Mouse (Mus musculus) adrenal gland, postnatal 10 days (tissue): Measurements from ENCODE around the gene Reep1. TPM values are rescaled to one million over a fixed set of nuclear protein-coding genes. Genes with fewer than 3 reads are reported as not detected.

Experiments used
- DNase-seq: peaks from one replicate; pipeline ENCODE4 v3.0.0; 2021; ENCODE audit warnings: mixed read lengths
- total RNA-seq, 2 experiments: library from RNA; stranded (reverse); gene quantifications; 2 replicates each; pipeline ENCODE4 v1.2.3; 2021

The Reep1 gene
- total RNA-seq, 2 experiments from 2014 or later = 12.7 to 21.0 TPM

GRCm38 (mm10) chr6:71780431-71780830, 73.1 kb downstream of the Reep1 start:
- DNase-seq = no peak

DNA sequence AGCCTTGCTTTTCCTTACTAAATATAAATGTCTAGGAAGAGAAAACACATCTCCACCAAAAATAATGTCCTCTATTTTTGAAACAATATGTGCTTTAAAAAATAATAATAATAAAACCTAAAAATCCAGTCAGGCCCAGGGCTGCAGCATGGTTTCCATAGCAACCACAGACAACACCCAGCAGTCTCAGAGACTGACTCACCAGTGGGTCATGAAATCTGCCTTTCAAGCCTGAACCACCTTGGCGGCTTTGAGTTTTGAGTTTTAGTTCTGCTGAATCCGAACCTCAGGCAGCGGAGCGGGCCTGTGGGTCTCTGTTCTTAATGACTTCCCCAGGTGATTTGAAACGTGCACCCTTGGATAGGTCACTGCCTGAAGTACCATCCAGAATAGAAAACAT, 75.8 kb downstream of the Reep1 start:
- DNase-seq = no peak

- no peak for DNase-seq
Measured at GRCm38 (mm10) chr6:71788348-71788747, 81.0 kb downstream of the Reep1 start.

DNA sequence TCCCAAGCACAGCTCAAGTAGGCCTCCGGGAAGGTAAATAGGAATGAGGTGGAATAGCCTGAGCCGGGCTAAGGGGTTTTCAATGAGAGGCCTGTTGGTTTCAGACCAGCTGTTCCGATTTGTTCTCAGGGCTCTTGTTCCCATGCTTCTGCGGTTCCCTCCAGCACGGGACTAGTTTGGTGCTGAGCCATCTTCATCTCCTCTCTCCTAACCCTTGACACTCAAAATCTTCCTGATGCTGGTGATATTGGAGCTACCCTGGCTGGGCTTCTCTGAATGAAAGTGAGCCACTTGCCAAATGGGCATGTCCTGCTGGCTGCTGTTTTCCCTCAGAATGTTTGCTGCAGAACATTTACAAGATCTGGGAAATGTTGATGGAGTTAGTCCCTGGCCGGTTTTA, 84.4 kb downstream of the Reep1 start:
- DNase-seq = no peak

DNA sequence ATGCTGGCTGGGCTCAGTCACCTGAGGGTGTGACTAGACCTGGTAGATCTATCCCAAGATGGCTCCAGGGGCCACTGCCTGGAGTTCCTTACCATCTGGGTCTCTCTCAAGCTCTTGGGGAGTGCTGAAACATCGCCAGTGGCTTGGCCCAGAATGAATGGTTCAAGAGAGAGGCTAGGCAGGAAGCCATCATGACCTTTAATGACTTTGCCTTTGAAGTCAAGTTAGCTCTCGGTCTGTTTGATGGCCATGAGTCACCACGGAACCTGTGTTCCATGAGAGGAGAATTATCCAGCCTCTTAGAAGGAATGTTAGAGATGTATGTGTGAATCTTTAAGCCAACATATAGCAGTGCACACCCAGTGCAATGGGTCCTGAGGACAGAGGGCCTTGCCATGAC, 92.0 kb downstream of the Reep1 start:
- DNase-seq = no peak

DNA sequence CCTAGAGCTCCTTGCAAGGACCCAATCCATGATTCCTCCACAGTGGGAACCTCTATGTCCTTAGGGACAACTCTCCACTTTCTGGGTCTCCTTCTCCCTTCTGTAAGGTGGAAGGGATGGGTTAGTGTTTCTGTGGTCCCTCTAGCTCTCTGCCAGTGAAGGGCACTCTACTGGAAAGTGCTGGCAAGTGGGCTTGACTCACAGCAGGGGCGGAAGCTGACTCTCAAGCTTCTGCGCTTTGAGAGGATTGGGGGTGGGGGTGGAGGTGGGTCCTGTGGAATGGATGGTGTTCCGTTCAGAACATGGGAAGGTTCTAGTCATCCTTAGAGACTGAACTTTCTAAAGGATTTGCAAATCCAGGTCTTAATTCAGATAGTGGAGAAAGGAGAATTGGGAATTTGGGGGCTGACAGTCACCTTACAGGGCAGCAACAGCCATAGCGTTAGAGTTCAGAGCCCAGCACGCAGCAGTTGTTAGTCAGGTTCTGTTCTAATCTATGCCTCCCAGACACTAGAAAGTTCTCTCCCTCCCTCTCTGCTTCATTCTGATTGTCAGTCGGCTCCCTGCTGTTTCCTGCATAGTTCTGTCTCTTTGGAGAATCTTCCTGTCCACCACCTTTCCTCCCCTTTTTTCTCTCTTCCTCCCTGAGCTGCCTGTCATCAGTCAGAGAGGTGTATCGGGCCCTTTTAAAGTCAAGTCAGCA, 93.8 kb downstream of the Reep1 start:
- no peak for DNase-seq

DNA sequence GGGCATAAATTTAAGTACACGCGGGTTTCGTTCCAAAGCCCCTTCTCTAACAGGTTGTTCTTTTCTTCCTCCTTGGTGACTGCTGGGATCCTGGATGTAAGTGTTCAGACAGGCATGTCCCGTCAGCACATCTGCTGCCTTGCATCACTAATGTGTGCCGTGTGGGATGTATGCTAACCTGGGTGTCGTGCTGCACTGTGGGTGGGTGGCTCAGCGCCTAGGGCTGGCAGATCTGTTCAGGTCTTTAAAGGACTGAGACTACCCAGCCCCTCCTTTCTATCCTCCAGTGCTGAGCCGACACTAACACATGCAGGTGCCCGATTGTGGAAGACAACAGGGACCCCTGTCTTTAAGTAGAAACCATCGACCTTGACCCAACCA, 94.3 kb downstream of the Reep1 start:
- no peak for DNase-seq

- no peak for DNase-seq
Measured at GRCm38 (mm10) chr6:71803609-71804008, 96.2 kb downstream of the Reep1 start.

DNA sequence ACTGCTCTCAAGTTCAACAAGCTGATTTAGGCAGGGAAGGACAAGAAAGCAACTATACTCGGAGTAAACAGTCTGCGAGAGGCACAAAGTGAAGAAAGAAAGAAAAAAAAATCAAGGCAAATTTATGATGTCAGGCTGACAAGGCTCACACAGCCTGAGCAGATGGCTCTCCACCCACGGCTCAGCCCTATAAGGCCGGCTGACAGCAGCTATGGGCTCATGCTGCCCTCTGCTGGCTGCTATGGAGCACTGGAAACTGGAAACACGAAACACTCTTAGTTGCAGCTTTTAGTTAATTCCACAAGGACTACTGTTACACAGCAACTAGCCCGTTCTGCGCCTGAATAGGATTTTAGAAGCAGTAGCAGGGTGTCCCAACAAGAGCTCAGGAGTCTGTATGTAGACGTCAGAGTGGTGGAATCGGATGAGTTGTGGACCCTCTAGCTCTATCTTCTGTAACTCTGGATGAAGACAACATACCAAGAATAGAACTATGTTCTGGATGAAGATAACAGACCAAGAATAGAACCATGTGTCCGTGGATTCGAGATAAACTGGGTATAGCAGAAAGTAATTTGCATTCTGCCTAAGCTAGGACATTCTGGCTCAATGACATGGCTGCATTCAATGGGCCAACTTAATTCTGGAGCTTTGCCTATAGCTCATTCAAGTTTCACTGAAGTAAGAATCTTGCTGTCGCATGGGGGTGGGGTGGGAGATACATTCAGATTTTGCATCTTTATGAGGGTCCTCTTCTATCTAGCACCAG, 96.9 kb downstream of the Reep1 start:
- peak; percentile 78 for DNase-seq

DNA sequence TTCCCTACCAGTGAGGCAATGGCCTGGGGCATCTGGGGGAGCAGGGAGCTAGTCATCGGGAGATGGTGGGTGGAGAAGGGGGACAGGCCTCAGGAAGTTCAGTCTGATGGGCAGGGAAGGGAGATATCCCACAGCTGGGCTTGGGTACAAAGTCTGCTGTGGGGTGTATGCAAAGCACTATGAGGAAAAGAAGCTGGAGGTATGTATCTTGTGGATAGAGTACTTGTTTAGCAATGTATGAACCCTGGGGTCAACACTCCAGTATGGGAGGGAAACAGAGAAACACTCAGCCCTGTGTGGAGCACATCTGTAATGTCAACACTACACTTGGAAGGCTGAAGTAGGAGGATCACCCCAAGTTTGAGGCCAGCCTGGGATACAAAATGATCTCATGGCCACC, 99.4 kb downstream of the Reep1 start:
- no peak for DNase-seq

- no peak for DNase-seq
Measured at GRCm38 (mm10) chr6:71809890-71810289, 102.5 kb downstream of the Reep1 start.

GRCm38 (mm10) chr6:71812820-71813219, 105.5 kb downstream of the Reep1 start:
- no peak for DNase-seq

DNA sequence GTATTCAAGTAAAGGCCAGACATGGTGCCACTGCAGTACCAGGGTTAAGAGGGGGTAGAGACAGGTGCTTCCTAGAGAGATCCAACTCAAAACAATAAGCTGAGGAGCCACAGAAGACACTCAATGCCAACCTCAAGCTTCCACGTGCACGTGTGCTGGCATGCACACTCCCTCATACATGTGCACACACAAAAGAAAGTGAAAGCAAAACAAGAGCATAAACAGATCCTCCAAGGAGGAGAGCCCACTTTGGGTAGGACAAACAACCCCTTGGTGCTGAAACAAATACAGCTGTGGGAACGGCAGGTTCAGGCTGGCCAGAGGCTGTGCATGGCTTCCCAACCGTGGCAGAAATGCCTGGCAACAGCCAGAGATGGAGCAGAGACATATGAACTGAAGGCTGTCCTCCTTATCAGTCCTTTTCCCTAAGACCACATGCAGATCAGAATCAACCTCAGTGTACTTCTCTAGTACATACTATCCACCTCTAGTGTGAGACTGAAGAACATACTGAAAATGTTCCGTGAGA, 112.5 kb downstream of the Reep1 start:
- no peak for DNase-seq

GRCm38 (mm10) chr6:71823085-71823484, 115.7 kb downstream of the Reep1 start:
- DNase-seq = no peak

DNA sequence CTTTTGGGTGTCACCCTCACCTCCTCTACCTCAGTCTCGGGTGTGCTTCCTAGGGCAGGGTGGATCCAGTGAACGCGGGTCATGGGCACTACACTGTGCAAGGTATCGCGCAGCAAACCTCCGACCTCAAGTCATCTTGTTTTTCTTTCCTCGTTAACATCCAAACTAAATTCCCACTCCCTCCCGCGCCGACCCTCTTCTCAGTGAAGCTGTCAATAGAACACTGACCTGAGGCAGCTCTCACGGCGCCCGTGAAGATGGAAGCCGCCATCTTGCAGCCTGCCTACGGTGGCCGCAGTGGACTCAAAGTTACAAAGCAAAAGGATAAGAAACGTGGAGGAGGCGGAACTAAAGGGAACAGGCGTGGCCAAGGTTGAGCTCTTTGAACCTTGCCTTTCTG, 116.1 kb downstream of the Reep1 start:
- peak; percentile 92 for DNase-seq

GRCm38 (mm10) chr6:71823961-71824360, 116.6 kb downstream of the Reep1 start:
- DNase-seq = no peak

DNA sequence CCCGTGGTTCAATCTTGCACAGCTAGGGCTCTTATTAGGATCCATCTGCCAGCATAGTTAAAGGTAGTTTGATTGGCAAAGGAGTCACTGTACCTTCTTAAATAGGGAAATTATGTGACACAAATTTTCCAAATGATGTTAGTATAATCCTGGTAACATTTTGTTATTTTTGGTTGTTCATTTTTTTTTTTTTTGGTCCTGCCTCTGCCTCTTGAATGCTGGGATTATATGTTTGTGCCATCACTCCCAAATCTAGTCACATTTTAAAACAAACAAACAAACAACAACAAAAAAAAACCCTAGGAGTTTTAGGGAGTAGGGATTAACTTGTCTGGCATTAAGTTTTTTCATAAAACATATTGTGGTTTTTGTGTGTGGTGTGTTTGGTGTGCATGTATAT, 119.5 kb downstream of the Reep1 start, which contains the start of gene Mrpl35:
Mrpl35 (minus strand) TSS at position 101 of the 400 bp plus-strand sequence.
- DNase-seq = no peak

DNA sequence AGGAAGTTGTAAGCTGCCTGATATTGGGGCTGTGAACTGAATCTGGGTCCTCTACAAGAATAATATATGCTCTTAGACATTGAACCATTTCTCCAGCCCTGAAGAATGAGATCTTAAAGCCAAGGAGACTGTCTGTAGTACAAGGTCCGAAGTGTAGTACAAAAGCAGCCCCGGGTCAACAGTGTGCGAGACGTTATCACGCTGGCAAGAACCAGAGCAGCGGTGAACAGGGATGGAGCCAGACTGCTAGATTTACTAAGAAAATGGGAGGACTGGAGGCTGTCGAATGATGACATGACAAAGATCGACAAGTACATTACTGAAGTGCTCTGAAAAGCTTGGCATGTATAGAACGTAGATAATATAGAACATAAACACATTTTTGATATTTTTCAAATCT, 122.4 kb downstream of the Reep1 start:
- DNase-seq = no peak

DNA sequence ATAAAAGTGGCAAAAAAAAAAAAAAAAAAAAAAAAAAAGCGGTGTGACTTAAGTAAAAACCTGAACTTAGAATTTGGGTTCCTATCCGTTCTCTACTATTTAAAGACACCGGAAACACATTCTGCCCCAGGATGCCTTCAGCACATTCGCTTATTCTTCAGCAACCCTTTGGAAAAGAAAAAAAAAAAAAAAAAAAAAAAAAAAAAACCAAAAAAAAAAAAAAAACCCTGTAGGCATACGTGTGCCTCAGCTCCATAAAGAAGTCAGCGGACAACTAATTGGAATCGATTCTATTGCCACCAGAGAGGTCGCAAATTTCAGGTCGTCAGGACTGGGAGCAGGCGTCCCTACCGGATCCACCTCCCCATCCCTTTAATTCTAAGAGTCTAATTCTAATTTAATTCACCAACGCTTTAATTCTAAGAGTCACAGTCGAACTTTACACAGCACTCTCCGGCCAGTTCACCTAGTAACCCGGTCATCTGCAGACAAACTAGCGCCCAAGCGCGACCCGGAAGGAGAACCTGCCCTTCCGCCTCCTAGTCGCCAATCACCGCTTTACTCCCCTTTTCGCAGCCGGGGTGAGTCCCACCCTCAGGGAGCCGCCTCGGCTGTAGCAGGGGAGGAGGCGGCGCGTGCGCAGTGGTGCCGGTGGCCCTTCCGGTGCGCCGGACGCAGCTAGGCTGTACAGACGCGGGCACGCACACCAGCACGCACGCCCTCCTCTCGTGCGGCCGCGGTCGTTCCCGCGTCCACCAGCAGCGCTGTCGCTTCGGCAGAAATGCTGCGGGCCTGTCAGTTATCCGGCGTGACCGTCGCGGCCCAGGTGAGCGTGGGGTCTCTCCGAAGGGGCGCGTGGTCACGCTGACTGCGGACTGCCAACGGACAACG, 123.6 kb downstream of the Reep1 start, which contains the start of gene Immt:
Immt (plus strand) TSS at position 642 of the 891 bp plus-strand sequence.
- peak; percentile 99 for DNase-seq

DNA sequence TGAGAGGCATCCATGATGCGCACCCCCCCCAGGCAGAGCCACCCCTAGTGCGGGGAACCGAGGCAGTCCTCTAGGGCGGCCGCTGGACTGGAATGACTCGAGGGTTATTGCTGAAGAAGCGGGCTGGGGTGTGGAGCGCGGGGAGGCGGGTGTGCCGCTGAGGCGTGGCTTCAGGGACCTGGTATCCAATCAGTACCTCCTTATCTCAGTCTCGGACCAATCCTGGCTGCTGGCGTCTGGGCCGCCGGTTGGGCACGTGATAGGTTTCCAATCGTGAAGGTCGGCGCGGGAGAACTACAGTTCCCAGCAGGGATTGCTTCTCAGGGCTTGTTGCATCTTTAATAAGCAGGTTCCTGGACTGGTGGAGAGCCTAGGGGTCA, 124.2 kb downstream of the Reep1 start:
- DNase-seq = peak; percentile 95

DNA sequence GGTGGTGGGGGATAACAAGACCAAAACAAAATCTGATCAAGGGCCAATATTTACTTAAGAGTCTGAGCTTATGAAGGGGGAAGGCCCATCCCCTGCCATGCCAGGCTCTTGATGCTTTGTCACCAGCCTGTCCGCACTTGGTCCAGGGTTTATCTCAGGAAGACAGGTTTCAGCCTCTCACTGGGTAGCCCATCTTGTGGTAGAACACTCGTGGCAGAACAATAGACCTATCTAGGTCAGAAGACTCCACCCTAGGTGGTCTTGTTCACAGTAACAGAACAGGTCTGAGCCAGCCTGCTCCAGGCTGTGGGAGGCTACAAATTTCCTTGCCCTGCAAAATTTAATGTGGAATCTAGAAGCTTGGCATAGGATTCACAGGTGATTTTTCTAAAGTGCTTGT, 129.4 kb downstream of the Reep1 start:
- no peak for DNase-seq

- DNase-seq = no peak
Measured at GRCm38 (mm10) chr6:71839815-71840214, 132.5 kb downstream of the Reep1 start.
